Mouse (Mus musculus) spleen, postnatal 10 days (tissue): ENCODE measurements around the gene Gm42791.
A peak's percentile ranks its signal among the peaks of the same experiment; 100 is the strongest.

Experiments used
- DNase-seq, 2 experiments: peaks; one replicate each; pipeline ENCODE4 v3.0.0; 2021 to 2022; ENCODE audit warnings: low spot score in 2 of 2

The Gm42791 gene

GRCm38 (mm10) chr5:148888032-148888431 lies 106.9 kb downstream of the Gm42791 start:
- DNase-seq = no peak

- DNase-seq = peak in 1 of 2 experiments; percentile 63
Measured at GRCm38 (mm10) chr5:148885821-148886609, 108.9 kb downstream of the Gm42791 start.

GRCm38 (mm10) chr5:148883671-148884070 lies 111.3 kb downstream of the Gm42791 start:
- DNase-seq = no peak

- peak in 1 of 2 experiments; percentile 54 for DNase-seq
Measured at GRCm38 (mm10) chr5:148879218-148879617, 115.7 kb downstream of the Gm42791 start.

- no peak for DNase-seq
Measured at GRCm38 (mm10) chr5:148873116-148873515, 121.8 kb downstream of the Gm42791 start.

- no peak for DNase-seq
Measured at GRCm38 (mm10) chr5:148869583-148869982, 125.4 kb downstream of the Gm42791 start.

- peak; percentile 11 to 30 for DNase-seq
Measured at GRCm38 (mm10) chr5:148867766-148868165, 127.2 kb downstream of the Gm42791 start.

GRCm38 (mm10) chr5:148867171-148867570 lies 127.8 kb downstream of the Gm42791 start:
- no peak for DNase-seq

- DNase-seq = peak in 1 of 2 experiments; percentile 55
Measured at GRCm38 (mm10) chr5:148866571-148866970, 128.4 kb downstream of the Gm42791 start.

GRCm38 (mm10) chr5:148863409-148863808 lies 131.5 kb downstream of the Gm42791 start:
- DNase-seq = no peak

- no peak for DNase-seq
Measured at GRCm38 (mm10) chr5:148862853-148863252, 132.1 kb downstream of the Gm42791 start.

- DNase-seq = no peak
Measured at GRCm38 (mm10) chr5:148862136-148862535, 132.8 kb downstream of the Gm42791 start.

GRCm38 (mm10) chr5:148857522-148857921 lies 137.4 kb downstream of the Gm42791 start:
- no peak for DNase-seq

- DNase-seq = no peak
Measured at GRCm38 (mm10) chr5:148855047-148855446, 139.9 kb downstream of the Gm42791 start.

GRCm38 (mm10) chr5:148854166-148854565 lies 140.8 kb downstream of the Gm42791 start:
- DNase-seq = no peak

GRCm38 (mm10) chr5:148849516-148849915 lies 145.4 kb downstream of the Gm42791 start:
- DNase-seq = no peak

GRCm38 (mm10) chr5:148847032-148847431 lies 147.9 kb downstream of the Gm42791 start:
- peak in 1 of 2 experiments; percentile 37 for DNase-seq
